Mouse (Mus musculus): ENCODE measurements at regions not wholly inside any gene's neighbourhood (a gene's known extent, or its start where the extent isn't known, plus 50 kb on each side); places are given as distances from the start of the nearest gene placed in this dataset.

DNA sequence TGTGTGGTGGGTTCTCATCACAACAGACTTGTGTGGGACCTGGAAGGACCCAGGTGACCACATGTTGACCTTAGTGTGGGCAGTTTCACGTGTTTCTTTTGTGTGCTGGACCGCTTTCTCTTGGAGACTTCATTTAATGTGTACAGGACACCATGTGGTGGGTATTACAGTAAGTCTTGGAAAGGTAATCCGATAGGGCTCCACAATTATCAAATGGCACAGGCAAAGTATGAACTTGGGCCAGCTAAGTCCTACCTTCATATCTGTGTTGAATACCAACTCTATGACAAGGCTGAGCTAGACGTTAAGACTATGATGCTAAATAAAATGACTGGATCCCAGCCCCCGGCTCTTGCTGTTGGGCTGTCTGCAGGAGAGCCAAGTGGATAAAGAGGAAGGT, 173.5 kb downstream of the 1500009L16Rik start:
- DNase-seq (ENCODE audit: low spot score in 2 of 2) = no peak

DNA sequence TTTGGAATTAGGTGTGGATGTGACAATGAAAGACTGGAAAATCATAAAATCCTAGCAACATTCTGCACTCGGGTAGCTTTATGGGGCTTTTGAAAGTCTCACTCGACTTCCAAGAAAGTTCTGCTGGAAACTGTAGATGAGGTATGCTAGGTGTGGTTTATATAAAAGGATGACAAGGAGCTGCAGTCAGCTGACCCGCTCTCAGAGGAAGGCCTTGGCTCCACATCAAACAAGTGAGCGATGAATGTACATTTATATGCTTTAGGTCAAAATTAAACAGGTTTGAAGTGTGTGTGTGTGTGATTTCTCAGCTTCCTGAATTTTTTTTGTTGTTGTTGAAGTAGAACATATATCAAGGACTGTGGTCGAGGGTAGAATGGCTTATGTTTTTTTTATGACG, 174.9 kb downstream of the 1500009L16Rik start:
- no peak for DNase-seq (ENCODE audit: low spot score in 2 of 2)

DNA sequence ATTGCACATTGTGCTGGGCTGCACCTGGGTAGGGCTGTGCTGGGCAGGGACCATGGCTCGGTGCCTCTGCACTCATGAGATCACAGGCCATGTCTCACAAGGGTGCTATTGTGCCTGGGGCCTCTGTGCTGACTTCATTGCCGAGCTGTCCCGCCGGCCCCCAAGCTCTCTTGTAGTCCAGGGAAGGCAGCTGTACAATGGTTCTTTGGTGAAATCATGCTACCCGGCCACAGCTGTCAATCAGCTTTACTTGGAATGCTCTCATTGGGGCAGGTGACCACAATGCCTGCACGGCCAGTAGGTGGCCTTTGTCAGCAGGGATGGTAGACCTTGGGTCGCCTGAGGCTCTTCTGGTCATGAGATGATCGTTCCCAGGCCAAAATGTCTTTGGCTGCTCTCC, 184.1 kb downstream of the 1500009L16Rik start:
- peak; percentile 14 to 62 for DNase-seq (ENCODE audit: low spot score in 2 of 2)

DNA sequence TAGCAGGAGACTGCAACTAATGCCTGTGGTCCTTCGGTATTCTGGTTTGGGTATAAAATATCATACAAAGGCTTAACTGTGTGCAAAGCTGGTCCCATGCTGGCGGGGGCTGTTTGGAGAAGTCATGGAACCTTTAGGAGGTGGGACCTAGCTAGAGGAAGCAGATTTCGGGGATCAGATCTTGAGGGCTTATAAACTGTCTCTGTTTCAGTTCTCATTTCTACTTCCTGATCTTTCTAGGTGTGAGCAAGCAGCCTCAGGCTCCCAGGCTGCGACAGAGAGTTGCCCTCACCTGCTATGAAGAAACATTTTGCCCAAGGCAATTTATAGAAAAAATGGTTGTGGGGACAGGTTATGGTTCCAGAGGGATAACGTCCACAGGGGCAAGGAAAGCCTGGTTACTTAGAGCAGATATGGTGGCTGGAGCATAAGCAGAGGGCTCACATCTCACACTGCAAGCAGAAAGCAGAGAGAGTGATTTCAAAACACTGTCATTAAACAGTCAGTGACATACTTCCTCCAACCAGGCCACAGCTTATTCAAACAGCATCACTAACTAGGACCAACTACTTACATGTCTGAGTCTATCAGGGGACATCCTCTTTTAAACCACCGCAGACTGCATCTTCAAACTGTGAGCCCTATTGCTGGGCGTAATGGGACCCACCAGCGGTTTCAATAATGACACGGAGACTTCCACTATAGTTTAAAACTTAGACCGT, 188.1 kb downstream of the 1500009L16Rik start:
- DNase-seq (ENCODE audit: low spot score in 2 of 2) = no peak

DNA sequence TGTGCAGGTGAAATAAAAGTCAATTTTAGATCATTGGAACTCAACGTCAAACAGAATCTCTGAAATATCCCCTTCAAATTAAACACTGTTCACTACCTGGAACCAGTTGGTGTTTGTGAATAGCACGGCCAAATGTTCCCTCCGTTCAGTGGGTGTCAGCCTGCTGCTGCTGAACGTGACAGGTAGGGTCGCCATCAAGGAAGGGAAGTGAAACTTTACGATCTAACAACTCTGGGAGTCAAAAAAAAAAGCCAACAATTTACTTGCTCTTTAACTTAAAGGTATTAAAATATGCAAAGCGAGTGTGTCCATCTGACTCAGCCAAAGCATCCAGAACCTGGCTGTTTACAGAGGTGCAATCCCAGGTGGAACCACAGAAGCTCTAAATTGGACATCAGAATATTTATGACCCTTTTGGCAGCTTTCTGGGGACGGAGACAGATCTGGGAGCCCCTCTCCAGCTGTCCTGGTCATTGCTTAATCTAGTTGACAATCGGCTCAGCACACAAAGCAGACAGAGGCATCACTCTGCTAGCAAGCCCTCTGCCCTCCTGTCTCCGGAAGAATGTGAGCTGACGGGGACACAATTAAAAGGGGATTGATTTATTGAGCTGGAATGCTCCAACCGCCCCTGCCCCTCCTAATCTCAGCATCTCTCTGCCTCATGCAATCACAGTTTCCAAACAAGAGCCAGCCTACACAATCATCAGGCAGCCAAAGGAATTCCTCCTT, 191.9 kb downstream of the 1500009L16Rik start:
- DNase-seq (ENCODE audit: low spot score in 2 of 2) = no peak

DNA sequence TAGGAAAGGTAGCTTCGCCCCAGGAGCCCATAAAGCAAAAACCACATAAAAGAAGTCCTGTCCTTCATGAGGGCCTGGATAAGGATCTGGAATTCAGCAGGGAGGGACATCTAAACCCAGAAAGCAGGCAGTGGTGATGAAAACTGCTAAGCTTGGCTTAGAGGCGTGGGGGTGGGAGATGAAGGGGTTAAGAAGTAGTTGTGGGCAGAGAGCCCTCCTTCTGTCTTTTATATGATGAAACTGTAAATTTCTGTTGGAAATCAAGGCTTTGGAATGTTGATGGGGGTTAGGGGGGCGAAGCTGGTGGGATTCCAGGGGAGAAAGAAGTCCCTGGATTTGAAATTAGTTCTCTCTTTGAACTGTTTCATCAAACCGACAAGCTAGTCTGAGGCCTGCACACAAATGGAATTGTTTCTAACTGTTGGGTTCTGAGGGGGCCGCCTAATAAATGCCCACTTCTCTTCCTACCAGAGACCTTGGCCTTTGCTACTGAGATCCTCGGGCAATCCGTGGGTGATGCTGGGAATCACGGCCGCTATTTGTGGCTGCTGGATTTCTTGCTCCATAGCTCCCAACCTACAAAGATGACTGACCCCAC, 192.6 kb downstream of the 1500009L16Rik start:
- no peak for DNase-seq (ENCODE audit: low spot score in 2 of 2)

DNA sequence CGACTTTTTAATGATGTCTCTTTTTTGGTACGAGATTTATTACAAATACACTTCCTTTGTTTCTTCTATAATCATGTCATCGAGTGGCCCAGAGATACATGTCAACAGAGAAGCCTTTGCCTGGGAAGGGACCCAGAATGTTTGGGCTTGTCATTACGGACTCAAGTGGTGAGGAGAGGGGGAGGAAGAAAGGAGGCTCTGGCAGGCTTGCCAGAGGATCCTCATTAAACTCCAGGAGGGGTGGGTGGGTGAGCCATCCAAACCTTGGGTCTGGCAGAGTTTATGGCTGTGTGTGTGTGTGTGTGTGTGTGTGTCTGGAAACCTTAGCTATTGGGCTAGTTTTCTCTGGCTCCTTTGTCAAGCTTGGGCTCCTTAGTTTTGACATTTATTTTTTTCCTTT, 204.3 kb downstream of the 1500009L16Rik start:
- no peak for DNase-seq (ENCODE audit: low spot score in 2 of 2)

DNA sequence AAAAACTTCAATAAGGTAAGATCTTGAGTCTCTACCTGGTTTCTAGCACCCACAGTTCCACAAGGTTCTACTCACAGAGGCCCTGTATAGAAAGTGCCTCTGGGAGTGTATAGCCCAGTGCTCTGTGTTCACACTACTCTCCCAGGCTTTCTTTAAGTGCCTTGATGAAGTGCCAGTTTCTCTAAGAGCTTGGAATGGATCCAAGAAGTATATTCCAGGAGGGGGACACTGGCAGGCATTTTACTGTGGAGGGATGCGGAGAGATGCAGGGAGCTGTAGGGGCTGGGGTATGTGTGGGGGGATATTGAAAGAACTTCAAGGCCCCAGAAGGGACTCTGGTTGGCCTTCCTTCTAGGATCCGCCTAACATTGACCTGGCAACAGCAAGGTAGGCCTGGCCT, 204.9 kb downstream of the 1500009L16Rik start:
- no peak for DNase-seq (ENCODE audit: low spot score in 2 of 2)

DNA sequence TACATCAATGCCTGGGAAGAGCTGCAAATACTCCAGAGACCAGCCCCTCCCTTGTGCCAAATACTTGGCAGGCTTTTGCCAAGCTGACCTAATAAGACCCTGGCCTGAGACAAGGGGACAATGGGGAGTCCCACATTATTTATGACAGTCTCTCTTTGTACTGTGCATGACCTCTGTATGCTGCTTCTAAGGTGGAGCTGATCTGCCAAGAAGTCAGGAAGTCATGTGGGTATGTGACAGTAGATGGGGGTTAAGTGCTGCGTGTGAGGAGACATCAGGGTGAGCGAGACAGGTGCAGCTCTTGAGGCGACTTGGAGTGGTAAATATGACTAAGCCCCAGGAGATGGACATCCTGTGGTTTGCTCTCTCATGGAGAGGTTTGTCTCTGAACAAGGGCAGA, 209.1 kb downstream of the 1500009L16Rik start:
- no peak for DNase-seq (ENCODE audit: low spot score in 2 of 2)

DNA sequence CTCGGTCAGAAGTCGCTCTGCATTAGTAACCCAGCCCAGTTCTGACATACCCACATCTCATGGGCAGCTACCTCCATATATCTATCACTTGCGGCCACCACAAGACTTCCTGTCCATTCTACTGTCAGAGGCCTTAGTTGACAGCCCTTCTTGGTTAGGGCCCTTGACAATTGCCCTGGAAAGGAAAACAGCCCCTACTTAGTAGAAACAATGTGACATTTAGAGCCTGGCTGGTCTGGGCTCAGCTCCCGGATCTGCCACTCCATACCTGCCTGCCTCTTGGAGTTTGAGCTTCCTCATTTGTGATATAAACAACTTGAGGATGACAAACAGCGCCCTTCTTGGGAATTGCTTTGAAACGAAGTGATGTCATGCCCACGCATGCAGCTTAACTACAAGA, 210.5 kb downstream of the 1500009L16Rik start:
- DNase-seq (ENCODE audit: low spot score in 2 of 2) = no peak

DNA sequence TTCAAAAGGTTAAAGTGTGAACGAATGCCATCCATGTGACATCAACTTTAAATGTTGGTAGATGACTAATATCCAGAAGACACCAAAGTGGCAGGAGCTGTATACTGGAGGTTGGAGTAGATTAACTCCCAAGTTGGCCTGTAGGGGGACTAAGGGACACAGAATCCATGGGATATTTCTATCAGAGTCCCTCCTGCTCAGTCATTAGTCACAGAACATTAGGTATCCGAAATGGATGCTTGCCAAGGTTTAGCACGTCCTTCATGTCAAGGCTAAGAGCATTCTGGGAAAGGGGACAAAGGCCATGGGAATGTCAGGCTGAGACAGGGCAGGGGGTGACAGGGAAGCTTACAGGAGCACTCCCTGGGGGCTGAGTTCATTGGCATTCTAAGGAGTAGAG, 211.8 kb downstream of the 1500009L16Rik start:
- no peak for DNase-seq (ENCODE audit: low spot score in 2 of 2)

DNA sequence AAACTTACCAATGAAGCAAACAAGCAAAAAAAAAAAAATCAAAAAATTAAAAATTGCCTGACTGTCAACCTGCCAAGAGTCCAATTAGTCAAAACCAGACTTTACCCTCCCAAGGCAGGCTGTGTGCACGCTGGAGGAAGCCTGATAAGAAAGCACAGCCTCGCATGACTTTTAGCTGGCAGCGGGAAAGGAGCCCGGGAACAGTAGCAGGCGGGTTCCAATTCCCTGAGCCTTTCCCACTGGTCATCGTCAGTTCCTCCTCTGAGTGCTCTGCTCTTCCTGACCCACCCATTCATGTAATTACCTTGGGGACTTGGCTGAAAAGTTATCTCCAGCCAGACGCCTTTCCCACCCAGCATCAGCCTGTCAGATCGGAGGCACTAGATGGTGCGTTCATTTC, 214.5 kb downstream of the 1500009L16Rik start:
- DNase-seq (ENCODE audit: low spot score in 2 of 2) = no peak

DNA sequence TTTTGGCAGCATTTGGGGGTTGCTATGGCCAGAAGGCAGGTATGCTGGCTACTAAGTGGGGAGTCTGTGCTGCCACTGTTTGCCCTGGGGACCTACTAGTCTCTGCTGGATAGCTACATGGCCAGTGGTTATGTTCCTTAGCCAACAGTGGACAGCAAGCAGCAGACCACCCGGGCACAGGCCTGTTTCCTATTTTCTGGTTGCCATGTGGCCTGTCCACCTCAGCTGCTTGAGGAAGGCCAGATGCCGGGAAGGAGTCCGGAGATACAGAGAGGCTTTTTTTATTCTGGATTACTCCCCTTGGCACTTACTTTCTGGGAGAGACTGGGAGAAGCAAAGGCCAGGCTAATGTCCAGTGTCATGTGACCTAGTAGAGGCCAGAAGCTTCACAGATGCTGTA, 219.4 kb downstream of the 1500009L16Rik start:
- DNase-seq (ENCODE audit: low spot score in 2 of 2) = no peak

DNA sequence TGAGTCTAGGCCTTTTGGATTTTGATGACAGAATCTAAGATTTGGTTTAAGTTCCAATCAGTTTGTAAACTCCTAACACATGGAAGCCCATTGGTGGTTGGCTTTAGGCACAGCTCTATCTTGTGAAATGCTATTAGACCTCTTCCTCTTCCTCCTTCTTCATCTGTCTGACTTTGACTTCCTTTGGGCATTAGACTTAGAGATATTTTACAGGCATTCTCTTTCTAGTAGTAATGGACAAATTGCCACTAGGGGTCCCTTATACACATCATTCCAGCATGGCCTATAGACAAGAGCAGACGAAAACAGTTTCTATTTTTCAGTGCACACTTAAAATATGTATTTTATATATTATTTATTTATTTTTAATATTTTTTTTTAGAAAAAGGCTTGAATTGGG, 221.5 kb downstream of the 1500009L16Rik start:
- no peak for DNase-seq (ENCODE audit: low spot score in 2 of 2)

DNA sequence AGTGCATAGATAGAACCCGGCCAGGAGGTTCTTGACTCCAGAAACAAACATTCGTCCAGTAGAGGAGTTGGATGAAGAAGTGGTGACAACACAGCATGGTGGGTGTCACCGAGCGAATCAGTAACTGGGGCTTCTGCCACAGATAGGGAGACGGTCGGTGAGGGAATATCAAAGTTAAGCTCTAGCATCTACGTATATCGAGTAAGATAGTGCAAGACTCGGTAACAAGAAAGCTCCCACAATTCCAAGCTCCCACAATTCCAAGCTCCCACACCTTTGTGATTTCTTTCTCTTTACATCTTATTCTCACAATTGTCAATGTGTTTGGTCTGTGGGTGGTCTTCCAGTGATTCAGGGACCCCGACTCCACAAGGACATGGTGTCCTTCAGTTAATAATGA, 222.2 kb downstream of the 1500009L16Rik start:
- DNase-seq (ENCODE audit: low spot score in 2 of 2) = no peak

DNA sequence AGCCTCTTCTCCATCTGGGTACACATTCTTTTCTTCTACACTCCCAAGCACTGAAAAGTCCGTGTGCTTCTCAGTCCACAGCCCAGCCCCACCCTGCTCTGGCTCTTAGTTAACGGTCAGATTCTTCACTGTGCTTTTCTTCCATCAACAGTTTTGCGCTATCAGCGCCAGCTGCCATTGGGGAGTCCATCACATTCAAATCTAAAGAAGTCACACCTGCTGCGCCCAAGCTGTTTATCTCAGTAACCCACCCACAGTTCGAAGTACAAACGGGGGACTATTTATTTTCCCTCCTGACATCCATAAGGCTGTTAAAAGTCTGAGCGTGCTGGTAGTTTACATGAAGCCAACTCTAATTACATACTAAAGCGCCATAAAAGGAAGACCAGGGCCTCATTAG, 222.8 kb downstream of the 1500009L16Rik start:
- DNase-seq (ENCODE audit: low spot score in 2 of 2) = no peak

DNA sequence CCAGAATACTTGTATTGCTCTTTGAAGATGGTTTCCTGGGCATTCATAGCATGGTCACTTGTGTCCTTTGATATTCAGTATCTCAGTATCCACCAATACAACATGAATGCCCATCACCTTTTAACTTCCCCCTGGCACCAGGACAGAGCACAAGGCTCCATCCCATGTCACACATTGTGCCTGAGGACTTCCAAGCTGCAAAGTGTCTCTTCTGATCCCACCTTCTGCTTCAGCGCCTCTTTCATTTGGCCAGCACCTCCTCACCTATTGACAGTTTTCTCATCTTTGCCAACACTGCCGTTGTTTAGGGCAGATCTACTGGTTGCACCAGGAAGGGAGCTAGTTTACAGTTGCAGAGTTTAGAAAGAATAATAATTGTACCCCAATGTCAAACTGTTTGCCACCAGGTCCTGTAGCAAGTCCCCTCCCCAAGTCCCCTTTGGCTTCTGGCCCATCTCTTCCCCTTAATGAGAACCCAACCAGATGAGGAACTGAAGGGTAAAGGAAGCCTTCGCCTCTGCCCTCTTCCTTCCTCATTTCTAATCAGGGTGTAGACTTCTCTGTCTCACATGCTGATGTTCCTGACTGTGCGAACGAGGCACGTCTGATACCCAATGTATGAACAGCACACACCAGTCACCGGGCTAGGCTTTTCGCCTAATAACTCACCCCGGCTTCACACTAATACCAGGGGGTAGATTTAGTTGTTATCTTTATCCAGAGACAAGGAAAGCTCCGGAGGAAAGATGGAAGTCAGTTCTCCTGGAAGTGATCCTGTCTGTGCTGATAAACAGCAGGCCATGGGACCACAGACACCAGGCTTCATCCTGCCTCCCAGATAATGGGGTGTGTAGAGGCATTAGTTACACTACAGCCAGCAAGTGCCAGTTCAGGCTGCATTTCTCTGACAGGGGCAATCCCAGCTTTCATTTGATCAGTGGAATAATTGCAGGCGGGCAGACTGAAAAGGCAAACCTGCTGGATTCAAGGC, 223.8 kb downstream of the 1500009L16Rik start:
- no peak for DNase-seq (ENCODE audit: low spot score in 2 of 2)

DNA sequence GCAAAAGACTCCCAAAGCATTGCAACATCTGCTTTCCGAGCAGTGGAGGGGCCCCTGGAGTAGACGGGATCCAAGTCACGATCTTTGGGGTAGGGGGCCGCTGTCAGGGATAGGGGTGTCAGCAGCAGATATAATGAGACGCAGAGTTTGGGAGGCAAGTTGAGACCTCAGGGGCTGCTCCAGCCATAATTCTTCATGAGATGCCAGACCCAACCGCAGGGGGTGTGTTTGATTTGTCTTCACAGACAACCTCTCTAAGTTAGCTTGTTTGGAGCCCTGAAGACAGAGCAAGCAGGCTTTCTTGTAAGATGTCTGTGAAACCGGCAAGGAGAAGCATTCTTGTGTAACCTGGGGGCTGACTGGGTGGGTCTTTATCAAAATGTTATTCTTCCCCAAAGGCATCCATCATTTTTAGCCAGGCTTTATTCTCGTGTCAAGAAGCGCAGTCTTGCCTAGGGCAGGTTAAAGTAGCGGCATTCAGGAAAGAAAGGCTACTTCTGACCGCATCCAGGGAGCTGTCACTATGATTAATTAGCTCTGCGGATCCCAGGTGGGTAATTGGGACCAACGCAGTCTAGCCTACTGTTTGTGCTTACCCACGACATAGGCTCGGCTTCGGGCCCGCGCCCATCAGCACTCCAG, 234.6 kb downstream of the 1500009L16Rik start:
- no peak for DNase-seq (ENCODE audit: low spot score in 2 of 2)

DNA sequence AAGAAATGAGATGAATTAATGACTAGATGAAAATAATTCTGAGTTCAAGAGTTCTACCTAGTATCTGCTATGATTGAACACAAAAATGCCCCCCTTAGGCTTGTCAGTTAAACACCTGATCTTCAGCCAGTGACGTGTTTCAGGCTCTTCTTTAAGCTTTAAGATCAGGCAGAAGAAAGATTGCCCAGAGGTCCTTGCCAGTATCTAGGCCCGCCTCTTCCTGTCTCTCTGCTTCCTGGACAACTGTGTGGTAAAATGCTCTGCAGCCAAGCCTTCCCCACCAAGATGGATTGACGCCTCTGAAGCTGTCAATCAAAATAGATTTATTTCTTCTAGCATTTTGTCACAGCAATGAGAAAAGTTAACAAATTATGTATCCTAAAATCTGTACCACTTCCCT, 235.7 kb downstream of the 1500009L16Rik start:
- no peak for DNase-seq (ENCODE audit: low spot score in 2 of 2)

DNA sequence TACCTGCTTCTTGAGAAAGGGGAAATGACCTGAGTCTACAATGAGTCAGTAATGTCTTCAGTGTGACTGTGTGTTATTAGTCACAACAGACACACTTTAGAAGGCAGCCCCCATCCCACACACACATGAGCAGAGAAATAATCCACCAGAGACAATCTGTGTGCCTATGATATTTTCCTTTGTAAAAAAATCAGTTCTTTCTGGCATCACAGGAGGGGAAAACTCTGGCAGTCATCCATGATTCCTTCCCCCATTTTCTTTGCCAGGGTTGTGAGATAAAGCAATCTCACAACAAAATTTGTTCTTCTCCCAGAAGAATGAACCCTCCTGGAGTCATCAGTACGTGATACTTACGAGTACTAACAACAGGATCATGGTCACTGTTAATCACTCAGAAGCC, 236.2 kb downstream of the 1500009L16Rik start:
- DNase-seq (ENCODE audit: low spot score in 2 of 2) = peak; percentile 14 to 67

DNA sequence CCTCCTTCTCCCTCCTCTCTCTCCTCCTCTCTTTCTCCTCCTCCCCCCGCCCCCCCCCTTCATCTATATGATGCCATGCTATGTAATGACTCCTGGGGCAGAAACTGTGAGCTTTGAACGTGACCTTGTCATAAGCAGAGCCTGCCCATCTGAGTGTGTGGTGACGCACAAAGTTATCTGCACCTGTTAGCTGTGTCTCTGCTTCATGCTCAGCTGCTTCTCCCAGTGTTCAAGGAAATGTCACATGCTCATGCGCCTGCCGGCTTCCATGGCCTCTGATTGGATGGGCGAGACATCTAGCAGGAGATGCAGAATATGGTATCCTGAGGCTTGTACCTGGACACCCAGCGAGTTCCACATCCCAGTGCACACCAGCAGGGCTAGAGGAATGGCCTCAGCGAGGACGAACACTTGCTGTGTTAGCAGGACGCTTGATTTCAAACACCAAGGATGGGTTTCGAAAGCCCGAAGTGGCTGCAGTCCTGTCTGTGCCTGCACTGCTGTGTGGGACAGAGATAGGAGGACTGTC, 240.6 kb downstream of the 1500009L16Rik start:
- no peak for DNase-seq (ENCODE audit: low spot score in 2 of 2)

All from layer of hippocampus, adult 18-20 months (tissue).